Mouse (Mus musculus) mature B cell (primary cell): ENCODE data around the gene Aacs.

ENCODE experiments used
- in situ Hi-C: fragments of 300-500 bp; cut with MboI; formaldehyde crosslinking; loops from 2 replicates; pipeline ENCODE4 v1.14.3; 2019

The Aacs gene

GRCm38 (mm10) chr5:125493093-125493423 lies 17.4 kb downstream of the Aacs start:
- in situ Hi-C loops = no loop called here

GRCm38 (mm10) chr5:125495655-125496054 lies 20.0 kb downstream of the Aacs start:
- in situ Hi-C loops = no loop called here

- in situ Hi-C loops = no loop called here
Measured at GRCm38 (mm10) chr5:125497821-125498600, 22.4 kb downstream of the Aacs start.

- in situ Hi-C loops = no loop called here
Measured at GRCm38 (mm10) chr5:125501505-125501904, 25.9 kb downstream of the Aacs start.

- in situ Hi-C loops = no loop called here
Measured at GRCm38 (mm10) chr5:125502186-125502585, 26.6 kb downstream of the Aacs start.

DNA sequence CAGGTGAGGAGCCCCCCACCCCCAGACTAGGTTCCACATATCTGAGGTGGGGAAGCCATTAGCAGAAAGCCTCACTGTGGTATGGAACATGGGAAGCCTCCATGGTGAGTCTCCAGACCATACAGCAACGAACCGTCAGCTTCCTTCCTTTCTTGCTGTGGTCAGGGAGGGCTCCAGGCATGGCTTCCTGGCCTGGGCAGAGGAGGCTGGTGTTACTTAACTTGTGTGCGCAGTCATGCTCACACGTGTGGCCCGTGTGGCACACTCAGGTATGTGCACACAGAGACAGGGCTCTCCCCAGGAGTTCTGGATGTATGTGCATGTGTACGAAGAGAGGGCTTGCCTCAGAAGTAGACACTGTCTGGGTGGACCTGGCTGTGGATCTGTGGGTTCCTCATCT lies 28.0 kb downstream of the Aacs start:
- in situ Hi-C loops = no loop called here

- in situ Hi-C loops = no loop called here
Measured at GRCm38 (mm10) chr5:125504692-125505091, 29.1 kb downstream of the Aacs start.

GRCm38 (mm10) chr5:125505968-125506367 lies 30.4 kb downstream of the Aacs start:
- in situ Hi-C loops = no loop called here

GRCm38 (mm10) chr5:125507582-125507981 lies 32.0 kb downstream of the Aacs start:
- in situ Hi-C loops = no loop called here

DNA sequence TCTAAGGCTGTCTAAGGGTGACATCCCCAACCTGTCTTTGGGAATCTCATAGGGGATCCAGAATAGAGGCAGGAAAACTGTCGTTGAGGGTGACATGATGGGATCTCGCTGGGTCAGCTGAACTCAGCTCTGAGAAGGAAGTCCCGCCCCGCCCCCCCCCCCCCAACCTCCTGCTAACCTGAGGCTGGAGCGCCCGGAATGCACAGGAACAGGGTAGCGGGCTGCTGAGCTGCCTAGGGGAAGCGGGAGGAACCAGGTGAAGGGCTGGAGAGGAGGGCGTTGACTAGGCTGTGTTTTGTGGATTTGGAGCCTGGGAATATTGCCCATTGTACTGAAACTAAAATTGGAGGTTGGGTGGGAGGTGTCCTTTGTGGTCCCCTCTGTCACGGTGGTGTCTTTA lies 32.4 kb downstream of the Aacs start:
- in situ Hi-C loops = no loop called here

GRCm38 (mm10) chr5:125509541-125509940 lies 33.9 kb downstream of the Aacs start:
- in situ Hi-C loops = no loop called here

DNA sequence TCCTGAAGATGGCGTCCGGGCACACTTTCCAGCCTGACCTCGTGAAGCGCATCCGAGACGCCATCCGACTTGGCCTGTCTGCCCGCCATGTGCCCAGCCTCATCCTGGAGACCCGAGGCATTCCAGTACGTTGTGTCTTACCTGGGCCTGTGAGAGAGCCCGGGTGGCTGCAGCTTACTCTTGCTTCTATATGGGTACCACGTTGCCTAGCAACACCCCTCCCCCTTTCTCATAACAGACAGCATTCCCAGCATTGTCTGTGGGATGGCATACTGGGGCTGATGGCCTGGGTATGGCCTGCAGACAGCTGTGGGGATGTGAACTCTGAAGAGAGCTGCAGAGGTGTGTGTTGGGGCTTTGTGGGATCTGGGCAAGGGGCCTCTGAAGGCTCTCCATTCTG lies 39.4 kb downstream of the Aacs start:
- in situ Hi-C loops = no loop called here

DNA sequence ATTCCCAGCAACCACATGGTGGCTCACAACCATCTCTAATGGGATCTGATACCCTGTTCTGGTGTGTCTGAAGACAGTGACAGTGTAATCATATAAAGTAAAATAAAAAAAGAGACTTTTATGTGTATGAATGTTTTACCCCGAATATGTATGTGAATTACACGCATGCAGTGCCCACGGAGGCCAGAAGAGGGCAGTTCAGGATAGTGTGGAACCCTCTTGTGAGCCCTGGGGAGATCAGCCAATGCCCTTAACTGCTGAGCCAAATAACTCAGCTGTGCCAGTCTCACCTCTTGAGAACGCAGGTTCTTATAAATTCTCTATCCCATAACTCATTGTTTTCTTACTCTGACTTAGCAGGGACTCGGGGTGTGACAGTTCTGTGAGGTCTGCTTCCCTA lies 43.0 kb downstream of the Aacs start:
- in situ Hi-C loops = no loop called here

GRCm38 (mm10) chr5:125520930-125521590 lies 45.4 kb downstream of the Aacs start:
- in situ Hi-C loops = no loop called here

- in situ Hi-C loops = no loop called here
Measured at GRCm38 (mm10) chr5:125523361-125523760, 47.7 kb downstream of the Aacs start.

- in situ Hi-C loops = no loop called here
Measured at GRCm38 (mm10) chr5:125525516-125525915, 49.9 kb downstream of the Aacs start.

DNA sequence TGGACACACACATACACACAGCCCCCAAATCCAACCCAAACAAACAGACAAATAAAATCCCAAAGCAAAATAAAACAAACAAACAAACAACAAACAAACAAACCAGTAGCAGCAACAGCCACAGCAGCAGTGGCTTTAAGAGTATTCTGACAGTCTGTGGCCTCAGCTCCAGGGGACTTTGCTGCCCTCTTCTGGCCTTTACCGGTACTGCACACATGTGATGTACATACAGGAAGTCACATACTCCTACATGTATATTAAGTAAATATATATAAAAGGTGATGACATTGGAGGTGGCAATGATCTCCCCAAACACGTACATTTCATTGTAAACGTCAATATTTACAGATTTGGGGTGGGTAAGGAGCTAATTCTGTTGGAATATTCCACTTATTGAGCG lies 50.9 kb downstream of the Aacs start:
- in situ Hi-C loops = no loop called here

GRCm38 (mm10) chr5:125529109-125529508 lies 53.5 kb downstream of the Aacs start:
- in situ Hi-C loops = no loop called here

DNA sequence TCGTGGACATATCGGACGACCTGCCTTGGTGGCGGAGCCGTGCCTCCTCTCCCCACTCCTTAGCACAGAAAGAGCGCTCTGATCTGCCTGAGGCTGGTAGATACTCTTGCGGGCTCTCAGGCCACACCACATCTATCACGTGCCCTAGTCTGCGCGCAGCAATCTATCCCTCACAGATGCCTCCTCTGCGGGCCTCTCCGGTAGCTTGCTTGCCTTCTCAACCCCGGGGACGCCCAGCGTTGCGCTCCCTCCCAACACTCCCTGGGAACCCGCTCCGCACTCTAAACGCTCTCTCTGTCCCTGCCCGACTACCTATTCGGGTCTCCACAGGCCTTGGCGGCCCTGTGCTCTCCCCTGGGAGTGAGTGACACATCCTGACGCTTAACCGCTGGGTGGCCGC lies 56.0 kb downstream of the Aacs start, which contains the start of gene Tmem132b:
Gene Tmem132b, plus strand, starts transcription at position 141 of the 400 bp plus-strand sequence.
- in situ Hi-C loops = no loop called here

GRCm38 (mm10) chr5:125532191-125532544 lies 56.6 kb downstream of the Aacs start:
- in situ Hi-C loops = no loop called here

GRCm38 (mm10) chr5:125532545-125533224 lies 57.1 kb downstream of the Aacs start:
- in situ Hi-C loops = no loop called here

GRCm38 (mm10) chr5:125533225-125533900 lies 57.7 kb downstream of the Aacs start:
- in situ Hi-C loops = no loop called here
